Mouse (Mus musculus) testis, adult 2 months (tissue): ENCODE measurements around the gene Tapbpl.

Experiments
- CTCF ChIP-seq: fragments of 200-500 bp; IDR thresholded peaks from 2 replicates; pipeline ENCODE4 v1.5.1; 2012; ENCODE audit warnings: low read depth, mild to moderate bottlenecking, inconsistent platforms, low read length, moderate library complexity; ENCODE audit not compliant: control insufficient read depth, insufficient read depth, insufficient replicate concordance
- POLR2A ChIP-seq: fragments of 200-500 bp; IDR thresholded peaks from 2 replicates; pipeline ENCODE4 v1.6.1; 2012; ENCODE audit warnings: low read depth, mild to moderate bottlenecking, inconsistent platforms, low read length, moderate library complexity; ENCODE audit not compliant: control insufficient read depth

GRCm38 (mm10) chr6:125236341-125236740, 4.7 kb upstream of the Tapbpl start:
- TF ChIP-seq POLR2A: no peak
- TF ChIP-seq CTCF: no peak
